Mouse (Mus musculus) G1E (cell line): ENCODE results near the gene Hoxb9.

Source experiments
- CTCF ChIP-seq: IDR thresholded peaks from 2 replicates; pipeline ENCODE4 v1.5.1; 2012; ENCODE audit warnings: low read depth, low read length, inconsistent platforms, mixed read lengths
- GATA1 ChIP-seq: IDR thresholded peaks from 2 replicates; pipeline ENCODE4 v1.6.1; 2012; ENCODE audit warnings: borderline replicate concordance, low read length, inconsistent platforms, mixed read lengths

DNA sequence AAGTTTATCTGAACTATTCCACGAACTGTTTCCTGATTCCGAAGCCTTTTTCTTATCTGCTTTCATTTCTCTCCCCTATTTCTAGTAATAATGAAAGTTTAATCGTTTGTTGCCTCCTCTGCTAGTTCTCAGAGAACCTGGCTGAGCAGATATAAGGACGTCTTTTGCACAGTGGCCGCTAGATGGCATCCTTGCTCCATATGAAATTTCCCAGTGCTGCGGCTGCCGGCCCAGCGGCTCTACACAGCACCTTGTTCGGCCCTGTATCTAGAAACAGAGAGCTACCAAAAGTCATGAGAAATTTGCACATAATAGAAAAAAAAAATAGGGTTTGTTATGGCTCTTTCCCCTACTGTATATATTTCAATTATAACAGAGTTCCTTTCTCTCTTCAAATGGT lies 7.5 kb downstream of the Hoxb9 start:
- peak; percentile 40 for TF ChIP-seq CTCF
- TF ChIP-seq GATA1, result no peak
